Mouse (Mus musculus): ENCODE results near the gene Shisa9. TPM values are rescaled to one million over a fixed set of nuclear protein-coding genes. Genes with fewer than 3 reads are reported as not detected.

Shisa9 gene
- polyA plus RNA-seq, 1 experiment from 2014 or later: 16.9 TPM

GRCm38 (mm10) chr16:12032441-12032840 lies 48.5 kb downstream of the Shisa9 start:
- H3K36me3 ChIP-seq (ENCODE audit: control insufficient read depth, insufficient read depth, low read length): no peaks in the 10 kb centered on the region
- no peak for ATAC-seq
- 79% methylated on average over 1 of the region's 1 CpGs for WGBS
- H3K27me3 ChIP-seq (ENCODE audit: control insufficient read depth, insufficient read depth, low read depth, low read length): no peaks in the 10 kb centered on the region
- no peaks in the 10 kb centered on the region for H3K9me3 ChIP-seq (replicated peaks; ENCODE audit: control insufficient read depth, low read length, poor library complexity, severe bottlenecking)
- H3K9ac ChIP-seq (ENCODE audit: low read depth, low read length): no peak overlapping the region
- H3K4me1 ChIP-seq (ENCODE audit: control insufficient read depth, insufficient read depth, low read length): no peaks in the 10 kb centered on the region
- H3K4me3 ChIP-seq (ENCODE audit: low read depth, low read length): no peak overlapping the region
- H3K4me2 ChIP-seq (ENCODE audit: low read length): no peak overlapping the region
- no peak overlapping the region for H3K27ac ChIP-seq (ENCODE audit: low read length)

GRCm38 (mm10) chr16:12034868-12035267 lies 51.0 kb downstream of the Shisa9 start:
- Histone ChIP-seq H3K4me2 (ENCODE audit: low read length) (no peak overlapping the region), H3K4me3 (ENCODE audit: low read depth, low read length) (no peak overlapping the region), H3K9me3 (replicated peaks; ENCODE audit: control insufficient read depth, low read length, poor library complexity, severe bottlenecking) (no peaks in the 10 kb centered on the region), H3K9ac (ENCODE audit: low read depth, low read length) (no peak overlapping the region), H3K27me3 (ENCODE audit: control insufficient read depth, insufficient read depth, low read depth, low read length) (no peaks in the 10 kb centered on the region), H3K27ac (ENCODE audit: low read length) (no peak overlapping the region), H3K4me1 (ENCODE audit: control insufficient read depth, insufficient read depth, low read length) (no peaks in the 10 kb centered on the region), H3K36me3 (ENCODE audit: control insufficient read depth, insufficient read depth, low read length) (no peaks in the 10 kb centered on the region)
- WGBS: 86% methylated on average over 2 of the region's 2 CpGs
- ATAC-seq: 0 out of 2 replicates have a peak, but pooled peaks have one; percentile 25

DNA sequence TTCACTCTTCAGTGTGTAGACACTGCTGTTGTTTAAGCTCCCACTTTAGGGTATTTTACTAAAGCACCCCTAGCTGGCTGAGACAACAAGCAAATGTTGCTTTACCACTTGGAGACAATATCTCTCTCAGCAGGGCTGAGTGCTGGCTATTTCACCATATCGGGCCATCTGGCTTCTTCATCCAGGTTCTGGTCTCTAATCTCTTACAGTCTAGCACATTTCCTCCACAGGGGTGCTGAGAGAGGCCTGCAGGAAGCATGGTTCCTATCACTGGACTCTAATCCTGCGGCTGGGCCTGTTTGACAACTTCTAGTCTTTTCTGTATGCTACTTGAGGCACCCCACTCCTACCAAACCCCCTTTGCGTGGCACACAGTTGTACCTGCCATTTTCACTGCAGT lies 51.7 kb downstream of the Shisa9 start:
- Histone ChIP-seq H3K4me2 (ENCODE audit: low read length) (no peak overlapping the region), H3K4me3 (ENCODE audit: low read depth, low read length) (no peak overlapping the region), H3K4me1 (ENCODE audit: control insufficient read depth, insufficient read depth, low read length) (peaks cover 2% of the 10 kb centered on the region), H3K27me3 (ENCODE audit: control insufficient read depth, insufficient read depth, low read depth, low read length) (no peaks in the 10 kb centered on the region), H3K27ac (ENCODE audit: low read length) (no peak overlapping the region), H3K9me3 (replicated peaks; ENCODE audit: control insufficient read depth, low read length, poor library complexity, severe bottlenecking) (no peaks in the 10 kb centered on the region), H3K9ac (ENCODE audit: low read depth, low read length) (no peak overlapping the region), H3K36me3 (ENCODE audit: control insufficient read depth, insufficient read depth, low read length) (no peaks in the 10 kb centered on the region)
- 79% methylated on average over 3 of the region's 3 CpGs for WGBS
- ATAC-seq: no peak

DNA sequence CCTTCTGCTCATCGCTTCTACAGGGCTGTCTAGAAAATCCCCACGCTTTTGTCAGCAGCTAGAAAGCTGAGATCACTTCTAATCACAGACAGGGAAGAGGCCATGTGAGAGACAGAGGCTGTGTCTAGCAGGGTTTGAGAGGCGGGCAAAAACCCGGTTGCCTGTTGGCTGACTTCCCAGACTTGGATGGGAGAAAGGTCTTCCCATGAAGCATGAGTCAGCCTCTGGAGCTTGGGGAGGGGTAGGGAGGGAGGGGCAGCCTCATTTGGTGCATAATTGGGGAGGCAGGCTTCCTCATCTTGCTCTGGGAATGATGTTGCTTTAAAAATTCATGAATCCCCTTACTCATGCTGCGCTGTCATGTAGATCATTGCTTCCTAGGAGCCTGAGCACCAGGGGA lies 57.0 kb downstream of the Shisa9 start:
- Histone ChIP-seq H3K4me1 (ENCODE audit: control insufficient read depth, insufficient read depth, low read length) (peaks cover 9% of the 10 kb centered on the region), H3K4me2 (ENCODE audit: low read length) (no peak overlapping the region), H3K36me3 (ENCODE audit: control insufficient read depth, insufficient read depth, low read length) (no peaks in the 10 kb centered on the region), H3K27me3 (ENCODE audit: control insufficient read depth, insufficient read depth, low read depth, low read length) (no peaks in the 10 kb centered on the region), H3K4me3 (ENCODE audit: low read depth, low read length) (no peak overlapping the region), H3K9ac (ENCODE audit: low read depth, low read length) (no peak overlapping the region), H3K27ac (ENCODE audit: low read length) (peak overlapping the region; percentile 53; the same call in 1 of the 2 replicates), H3K9me3 (replicated peaks; ENCODE audit: control insufficient read depth, low read length, poor library complexity, severe bottlenecking) (no peaks in the 10 kb centered on the region)
- 43% methylated on average over 5 of the region's 5 CpGs for WGBS
- peak; percentile 87 for ATAC-seq

DNA sequence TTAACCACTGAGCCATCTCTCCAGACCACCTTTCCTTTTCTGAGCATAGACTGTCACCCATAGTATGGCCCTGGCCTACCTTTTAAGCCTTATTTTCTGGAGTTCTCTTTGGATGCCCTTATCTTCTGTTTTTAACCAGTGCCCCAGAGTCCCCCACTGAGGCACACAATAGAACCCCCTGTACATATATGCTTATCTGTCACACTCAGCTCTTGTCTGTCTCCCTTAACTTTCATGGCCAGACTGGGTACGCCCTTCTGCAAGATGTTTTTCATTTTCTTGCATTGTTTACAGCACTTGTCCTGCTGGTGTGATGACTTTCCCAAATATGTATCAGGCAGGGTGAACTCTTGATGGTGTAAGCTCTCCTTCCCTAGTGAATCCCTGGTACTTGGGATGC lies 68.1 kb downstream of the Shisa9 start:
- Histone ChIP-seq H3K4me1 (ENCODE audit: control insufficient read depth, insufficient read depth, low read length) (no peaks in the 10 kb centered on the region), H3K9me3 (replicated peaks; ENCODE audit: control insufficient read depth, low read length, poor library complexity, severe bottlenecking) (no peaks in the 10 kb centered on the region), H3K27ac (ENCODE audit: low read length) (no peak overlapping the region), H3K36me3 (ENCODE audit: control insufficient read depth, insufficient read depth, low read length) (no peaks in the 10 kb centered on the region), H3K4me3 (ENCODE audit: low read depth, low read length) (no peak overlapping the region), H3K27me3 (ENCODE audit: control insufficient read depth, insufficient read depth, low read depth, low read length) (no peaks in the 10 kb centered on the region), H3K9ac (ENCODE audit: low read depth, low read length) (no peak overlapping the region), H3K4me2 (ENCODE audit: low read length) (no peak overlapping the region)
- ATAC-seq: no peak
- 93% methylated on average over 1 of the region's 1 CpGs for WGBS

DNA sequence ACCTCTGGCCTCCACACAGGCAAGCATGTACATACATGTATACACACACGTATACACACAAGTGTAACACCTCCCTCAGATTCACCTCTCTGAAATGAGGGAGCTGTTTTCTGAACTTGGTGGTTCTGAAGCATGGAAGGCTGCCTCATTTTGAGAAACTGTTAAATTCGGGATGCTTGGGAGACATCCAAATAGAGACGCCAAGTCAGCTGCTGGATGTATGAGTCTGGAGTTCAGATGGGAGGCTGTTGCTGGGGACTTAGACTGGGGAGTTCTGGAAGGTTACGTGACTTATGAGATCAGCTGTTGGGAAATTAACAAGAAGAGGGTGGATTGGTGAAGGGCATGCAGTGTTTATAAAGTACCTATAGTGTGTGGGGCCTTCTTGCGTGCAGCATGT lies 88.7 kb downstream of the Shisa9 start:
- Histone ChIP-seq H3K4me1 (ENCODE audit: control insufficient read depth, insufficient read depth, low read length) (peaks cover 3% of the 10 kb centered on the region; the same call in 1 of the 2 replicates), H3K36me3 (ENCODE audit: control insufficient read depth, insufficient read depth, low read length) (no peaks in the 10 kb centered on the region), H3K27ac (ENCODE audit: low read length) (no peak overlapping the region), H3K4me2 (ENCODE audit: low read length) (no peak overlapping the region), H3K9ac (ENCODE audit: low read depth, low read length) (no peak overlapping the region), H3K9me3 (replicated peaks; ENCODE audit: control insufficient read depth, low read length, poor library complexity, severe bottlenecking) (no peaks in the 10 kb centered on the region), H3K27me3 (ENCODE audit: control insufficient read depth, insufficient read depth, low read depth, low read length) (no peaks in the 10 kb centered on the region), H3K4me3 (ENCODE audit: low read depth, low read length) (no peak overlapping the region)
- no peak for ATAC-seq
- WGBS: 94% methylated on average over 5 of the region's 5 CpGs

DNA sequence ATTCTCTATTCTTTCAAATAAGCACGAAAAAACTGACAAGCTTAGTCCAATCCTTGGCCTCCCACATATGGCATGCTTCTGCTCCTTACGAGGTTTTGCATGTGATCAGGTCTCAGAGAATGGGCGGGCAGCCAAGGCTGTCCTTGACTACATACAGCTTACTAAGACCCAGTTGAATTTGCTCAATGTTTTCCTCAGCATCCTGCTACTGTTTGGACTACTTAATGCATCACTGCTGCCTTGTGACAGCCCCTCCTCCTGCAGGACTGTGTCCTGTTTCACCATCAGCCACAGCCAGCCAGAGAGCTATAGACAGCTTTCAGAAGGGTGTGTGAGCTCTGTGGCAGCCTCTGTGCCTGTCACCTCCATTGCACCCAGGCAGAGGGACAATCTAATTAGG lies 92.4 kb downstream of the Shisa9 start:
- WGBS: 23% methylated on average over 3 of the region's 3 CpGs
- Histone ChIP-seq H3K4me2 (ENCODE audit: low read length) (no peak overlapping the region), H3K36me3 (ENCODE audit: control insufficient read depth, insufficient read depth, low read length) (no peaks in the 10 kb centered on the region), H3K27ac (ENCODE audit: low read length) (peak overlapping the region; percentile 56; the same call in 1 of the 2 replicates), H3K4me3 (ENCODE audit: low read depth, low read length) (no peak overlapping the region), H3K9ac (ENCODE audit: low read depth, low read length) (no peak overlapping the region), H3K9me3 (replicated peaks; ENCODE audit: control insufficient read depth, low read length, poor library complexity, severe bottlenecking) (no peaks in the 10 kb centered on the region), H3K4me1 (ENCODE audit: control insufficient read depth, insufficient read depth, low read length) (peaks cover 3% of the 10 kb centered on the region; the same call in 1 of the 2 replicates), H3K27me3 (ENCODE audit: control insufficient read depth, insufficient read depth, low read depth, low read length) (no peaks in the 10 kb centered on the region)
- ATAC-seq: peak; percentile 87

- Histone ChIP-seq H3K27me3 (ENCODE audit: control insufficient read depth, insufficient read depth, low read depth, low read length) (no peaks in the 10 kb centered on the region), H3K4me3 (ENCODE audit: low read depth, low read length) (no peak overlapping the region), H3K36me3 (ENCODE audit: control insufficient read depth, insufficient read depth, low read length) (no peaks in the 10 kb centered on the region), H3K27ac (ENCODE audit: low read length) (no peak overlapping the region), H3K9ac (ENCODE audit: low read depth, low read length) (no peak overlapping the region), H3K4me2 (ENCODE audit: low read length) (no peak overlapping the region), H3K9me3 (replicated peaks; ENCODE audit: control insufficient read depth, low read length, poor library complexity, severe bottlenecking) (no peaks in the 10 kb centered on the region), H3K4me1 (ENCODE audit: control insufficient read depth, insufficient read depth, low read length) (peaks cover 3% of the 10 kb centered on the region; the same call in 1 of the 2 replicates)
- 23% methylated on average over 2 of the region's 2 CpGs for WGBS
- peak; percentile 33; the same call in 1 of the 2 replicates for ATAC-seq
These were observed 92.8 kb downstream of the Shisa9 start for GRCm38 (mm10) chr16:12076700-12077099.

DNA sequence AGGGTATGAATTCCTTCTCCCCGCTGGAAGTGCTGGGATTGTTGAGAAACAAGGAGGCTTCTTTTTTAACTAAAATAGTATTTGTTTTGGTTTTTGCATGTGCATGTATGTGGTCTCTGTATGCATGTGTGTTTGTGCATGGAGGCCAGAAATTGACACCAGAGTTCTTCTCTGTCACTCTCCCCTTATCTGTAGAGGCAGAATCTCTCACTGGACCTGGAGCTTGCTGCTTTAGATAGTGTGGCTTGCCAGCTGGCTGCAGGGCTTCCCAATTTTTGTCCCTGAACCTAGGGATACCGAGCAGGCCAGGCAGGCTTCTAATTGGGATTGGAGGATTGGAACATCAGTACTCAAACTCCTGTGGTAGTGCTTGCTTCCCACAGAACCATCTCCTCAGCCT lies 99.2 kb downstream of the Shisa9 start:
- Histone ChIP-seq H3K4me1 (ENCODE audit: control insufficient read depth, insufficient read depth, low read length) (no peaks in the 10 kb centered on the region), H3K9me3 (replicated peaks; ENCODE audit: control insufficient read depth, low read length, poor library complexity, severe bottlenecking) (no peaks in the 10 kb centered on the region), H3K4me2 (ENCODE audit: low read length) (no peak overlapping the region), H3K27me3 (ENCODE audit: control insufficient read depth, insufficient read depth, low read depth, low read length) (no peaks in the 10 kb centered on the region), H3K27ac (ENCODE audit: low read length) (no peak overlapping the region), H3K36me3 (ENCODE audit: control insufficient read depth, insufficient read depth, low read length) (no peaks in the 10 kb centered on the region), H3K9ac (ENCODE audit: low read depth, low read length) (no peak overlapping the region), H3K4me3 (ENCODE audit: low read depth, low read length) (no peak overlapping the region)
- WGBS: 78% methylated on average over 2 of the region's 2 CpGs
- ATAC-seq: no peak
